Mouse (Mus musculus) ES-E14 (cell line): Measurements from ENCODE around the gene Zfp619. TPM values are rescaled to one million over a fixed set of nuclear protein-coding genes. Genes with fewer than 3 reads are reported as not detected.
"Not testable (repeated sequence)": the region's sequence is repeated elsewhere in the genome, so short reads cannot be mapped to it uniquely, and the experiment has no call there.

Experiments used
- DNase-seq: peaks from one replicate; pipeline ENCODE4 v3.0.0-alpha.2; 2013; ENCODE audit warnings: low read depth, low spot score
- H3K27ac ChIP-seq: 2 replicates; pipeline ENCODE4 v1.5.1; 2012; ENCODE audit warnings: low read depth, mild to moderate bottlenecking, low read length, moderate library complexity, mixed read lengths; ENCODE audit not compliant: poor library complexity, insufficient read depth, severe bottlenecking
- H3K36me3 ChIP-seq: 2 replicates; pipeline ENCODE4 v1.6.1; 2012; ENCODE audit warnings: mild to moderate bottlenecking, low read length, moderate library complexity, mixed read lengths; ENCODE audit not compliant: control insufficient read depth, poor library complexity, insufficient read depth, severe bottlenecking
- H3K4me1 ChIP-seq, 2 experiments: fragments of 150-350 bp in 1 of 2; sonication (generic) in 1 of 2; 2 replicates each; pipeline ENCODE4 v1.6.1; 2012; ENCODE audit warnings: low read length in 2 of 2, mild to moderate bottlenecking in 1 of 2, mixed read lengths in 1 of 2; ENCODE audit not compliant: control insufficient read depth in 2 of 2, insufficient read depth in 2 of 2, poor library complexity in 1 of 2
- H3K4me3 ChIP-seq, 2 experiments: fragments of 150-350 bp in 1 of 2; sonication (generic) in 1 of 2; 2 replicates each; pipeline ENCODE4 v1.5.1; 2012; ENCODE audit warnings: low read length in 2 of 2, low read depth in 1 of 2, mild to moderate bottlenecking in 1 of 2, mixed read lengths in 1 of 2; ENCODE audit not compliant: insufficient read depth in 1 of 2, poor library complexity in 1 of 2, severe bottlenecking in 1 of 2
- H3K9ac ChIP-seq: 2 replicates; pipeline ENCODE4 v1.6.1; 2012; ENCODE audit warnings: low read depth, mild to moderate bottlenecking, low read length, mixed read lengths; ENCODE audit not compliant: poor library complexity, insufficient read depth, severe bottlenecking
- H3K9me3 ChIP-seq: fragments of 150-350 bp; sonication (generic); 2 replicates; pipeline ENCODE4 v1.6.1; 2012; ENCODE audit warnings: low read depth, mild to moderate bottlenecking, low read length; ENCODE audit not compliant: control insufficient read depth, insufficient read depth
- CHD2 ChIP-seq: IDR thresholded peaks from 2 replicates; pipeline ENCODE4 v1.6.1; 2014; ENCODE audit warnings: mild to moderate bottlenecking, low read depth, low read length, inconsistent platforms
- HCFC1 ChIP-seq: IDR thresholded peaks from 2 replicates; pipeline ENCODE4 v1.6.1; 2012; ENCODE audit warnings: low read length, inconsistent platforms, borderline replicate concordance; ENCODE audit not compliant: insufficient read depth
- MAFK ChIP-seq: IDR thresholded peaks from 2 replicates; pipeline ENCODE4 v1.6.1; 2014; ENCODE audit warnings: mild to moderate bottlenecking, low read depth, low read length, inconsistent platforms; ENCODE audit not compliant: insufficient read depth
- ZC3H11A ChIP-seq: IDR thresholded peaks from 2 replicates; pipeline ENCODE4 v1.6.1; 2012; ENCODE audit warnings: low read depth, mild to moderate bottlenecking, inconsistent platforms, low read length, borderline replicate concordance
- ZNF384 ChIP-seq: IDR thresholded peaks from 2 replicates; pipeline ENCODE4 v1.6.1; 2012; ENCODE audit warnings: low read depth, low read length, inconsistent platforms
- in situ Hi-C, 2 experiments: fragments of 600-800 bp; cut with MboI; formaldehyde crosslinking; loops; one replicate each; pipeline ENCODE4 v1.15.1; 2025; ENCODE audit warnings: low sequenced_read_pairs in 2 of 2, inconsistent platforms in 1 of 2; ENCODE audit not compliant: unreplicated experiment in 2 of 2
- total RNA-seq: library from RNA; depleted of rRNA; stranded (reverse); fragments of 300-350 nt; gene quantifications from 2 replicates; pipeline ENCODE4 v1.2.3, GENCODE M21; 2012; rRNA removed

The Zfp619 gene
- total RNA-seq, 1 experiment, result 3.7 TPM

- Histone ChIP-seq H3K9me3 (no peaks in the 10 kb centered on the region), H3K4me3 (no peak overlapping the region), H3K4me1 (peaks cover 0 to 3% of the 10 kb centered on the region in 2 experiments; a peak in 2 of 4 replicates), H3K36me3 (no peaks in the 10 kb centered on the region), H3K27ac (no peak overlapping the region; the same call in 1 of the 2 replicates), H3K9ac (no peak overlapping the region)
- no peak for DNase-seq
- TF ChIP-seq HCFC1, result no peak
- no peak for TF ChIP-seq MAFK
- no peak for TF ChIP-seq CHD2
- TF ChIP-seq ZNF384, result no peak
- no peak for TF ChIP-seq ZC3H11A
- in situ Hi-C loops, result no loop called here
These were observed 63.0 kb downstream of the Zfp619 start for GRCm38 (mm10) chr7:39580601-39581000.

GRCm38 (mm10) chr7:39586834-39587233 lies 69.3 kb downstream of the Zfp619 start:
- H3K4me1 ChIP-seq, H3K4me3 ChIP-seq, H3K36me3 ChIP-seq, in situ Hi-C loops, H3K9me3 ChIP-seq: not testable (repeated sequence)
- H3K9ac ChIP-seq, result peak overlapping the region; percentile 59
- peak overlapping the region; percentile 77 for H3K27ac ChIP-seq
- peak; percentile 30 for DNase-seq

GRCm38 (mm10) chr7:39588037-39588436 lies 70.5 kb downstream of the Zfp619 start:
- H3K36me3 ChIP-seq, result no peaks in the 10 kb centered on the region
- in situ Hi-C loops, result no loop called here
- no peak overlapping the region for H3K4me3 ChIP-seq
- TF ChIP-seq CHD2, result no peak
- no peak for TF ChIP-seq MAFK
- TF ChIP-seq ZC3H11A, result no peak
- TF ChIP-seq ZNF384, result no peak
- no peak for TF ChIP-seq HCFC1
- peaks cover 3 to 5% of the 10 kb centered on the region in 2 experiments; a peak in 3 of 4 replicates for H3K4me1 ChIP-seq
- no peak overlapping the region for H3K9ac ChIP-seq
- H3K27ac ChIP-seq, result no peak overlapping the region
- no peak for DNase-seq
- no peaks in the 10 kb centered on the region for H3K9me3 ChIP-seq

GRCm38 (mm10) chr7:39588471-39589041 lies 71.0 kb downstream of the Zfp619 start:
- DNase-seq, H3K4me1 ChIP-seq, H3K27ac ChIP-seq, H3K9me3 ChIP-seq, in situ Hi-C loops, H3K36me3 ChIP-seq: not testable (repeated sequence)
- Histone ChIP-seq H3K4me3 (peak overlapping the region; percentile 50 to 75), H3K9ac (peak overlapping the region; percentile 81)

GRCm38 (mm10) chr7:39589044-39589443 lies 71.5 kb downstream of the Zfp619 start:
- H3K27ac ChIP-seq, in situ Hi-C loops, DNase-seq, H3K9me3 ChIP-seq, H3K36me3 ChIP-seq, H3K4me1 ChIP-seq: not testable (repeated sequence)
- Histone ChIP-seq H3K4me3 (peak overlapping the region; percentile 50 to 75), H3K9ac (peak overlapping the region; percentile 81; the same call in 1 of the 2 replicates)

Other genes starting within 250 kb of the Zfp619 start
- 0.09 and 0.11 TPM in 2 replicates for gene Gm5114, start 104.6 kb upstream of the Zfp619 start, total RNA-seq